In genomic region chr8:122375751-122376364, GRCm38 (mm10) we compare ENCODE assay signal across 9 mouse cellular contexts. TPM values are rescaled to one million over a fixed set of nuclear protein-coding genes. Genes with fewer than 3 reads are reported as not detected.
DNase-seq lines count a peak whose midpoint lies in the region; ATAC-seq and TF ChIP-seq lines count a peak whose summit lies in the region.
"Had no signal": no experiment of that assay in that cellular context is flagged by ENCODE, and none has a peak within 500 bp of the region (broad histone marks: within the 10 kb centered on the region; RNA-seq: fewer than 3 reads in every experiment).

No protein-coding gene starts in this region.

- H3K4me2 ChIP-seq in liver, embryonic 11.5 days, result peak overlapping the region; percentile 82
- H3K4me2 ChIP-seq in stomach, postnatal 0 days (replicated peaks; ENCODE audit: low read depth), result peak overlapping the region; percentile 52

- peak overlapping the region; percentile 85 for H3K4me3 ChIP-seq in gastrocnemius, adult 2 months
- H3K4me3 ChIP-seq in thymus, adult 2 months (ENCODE audit: control insufficient read depth, insufficient read depth, low read length), result peak overlapping the region; percentile 40
- H3K4me3 ChIP-seq in liver, embryonic 11.5 days (ENCODE audit: low read depth, low read length), result peak overlapping the region; percentile 95
- H3K4me3 ChIP-seq in stomach, postnatal 0 days (ENCODE audit: low read depth, low read length), result peak overlapping the region; percentile 79

- peak; percentile 10; the same call in 1 of the 2 replicates for ATAC-seq in liver, embryonic 11.5 days (replicated peaks; ENCODE audit: low FRiP score)
- ATAC-seq in stomach, postnatal 0 days (ENCODE audit: low FRiP score, low TSS enrichment), result 0 out of 2 replicates have a peak, but pooled peaks have one; percentile 1

- H3K36me3 ChIP-seq in thymus, adult 2 months (ENCODE audit: control insufficient read depth, insufficient read depth, low read length), result no peaks in the 10 kb centered on the region; the same call in 1 of the 2 replicates
- H3K36me3 ChIP-seq in liver, embryonic 11.5 days (ENCODE audit: control insufficient read depth, insufficient read depth, low read length), result peaks cover 9% of the 10 kb centered on the region
- H3K36me3 ChIP-seq in stomach, postnatal 0 days (ENCODE audit: control insufficient read depth, insufficient read depth, low read length), result 0 out of 2 replicates have a peak, but pooled peaks cover 3% of the 10 kb centered on the region

- no peaks in the 10 kb centered on the region for H3K9me3 ChIP-seq in liver, embryonic 11.5 days (ENCODE audit: control insufficient read depth, low read length)
- H3K9me3 ChIP-seq in stomach, postnatal 0 days (ENCODE audit: control insufficient read depth, low read length), result no peaks in the 10 kb centered on the region

- peak overlapping the region; percentile 98 for H3K27ac ChIP-seq in gastrocnemius, adult 2 months
- no peak overlapping the region for H3K27ac ChIP-seq in thymus, adult 2 months (ENCODE audit: control insufficient read depth, insufficient read depth, low read length)
- no peak overlapping the region for H3K27ac ChIP-seq in liver, embryonic 11.5 days (ENCODE audit: low read depth, low read length)
- H3K27ac ChIP-seq in stomach, postnatal 0 days (replicated peaks), result 0 out of 2 replicates have a peak overlapping the region, but pooled peaks have one; percentile 40

- intact Hi-C loops in gastrocnemius, adult 2 months (cut with DNase I), result loop anchor here (5.0 kb wide), 1 partner anchor 101 kb away; the partner anchor contains the start of genes Ctu2 and Rnf166

- TF ChIP-seq POLR2A in thymus, adult 2 months (IDR thresholded peaks at IDR 0.05; ENCODE audit: control insufficient read depth, extremely low read depth, insufficient read depth, low read length, poor library complexity), result no peak

- WGBS in thymus, adult 2 months, result 25% methylated on average over 13 of the region's 13 CpGs
- 19% methylated on average over 13 of the region's 13 CpGs for WGBS in liver, embryonic 11.5 days
- 21% methylated on average over 13 of the region's 13 CpGs for WGBS in stomach, postnatal 0 days

- H3K27me3 ChIP-seq in thymus, adult 2 months (ENCODE audit: control insufficient read depth, insufficient read depth, low read length), result no peaks in the 10 kb centered on the region
- no peaks in the 10 kb centered on the region for H3K27me3 ChIP-seq in liver, embryonic 11.5 days (replicated peaks; ENCODE audit: control insufficient read depth, insufficient read depth, low read length)
- no peaks in the 10 kb centered on the region for H3K27me3 ChIP-seq in stomach, postnatal 0 days (ENCODE audit: control insufficient read depth, insufficient read depth, low read length)

- no peak for TF ChIP-seq CTCF in gastrocnemius, adult 2 months (IDR thresholded peaks at IDR 0.05)
- TF ChIP-seq CTCF in thymus, adult 2 months (IDR thresholded peaks at IDR 0.05; ENCODE audit: borderline replicate concordance, control insufficient read depth, extremely low read depth, insufficient read depth, low read length, poor library complexity), result no peak
- no peak for TF ChIP-seq CTCF in stomach, postnatal 0 days (IDR thresholded peaks at IDR 0.05; ENCODE audit: low read depth)

- H3K4me1 ChIP-seq in thymus, adult 2 months (replicated peaks; ENCODE audit: control insufficient read depth, insufficient read depth, low read length), result peaks cover 8% of the 10 kb centered on the region; the same call in 1 of the 2 replicates
- H3K4me1 ChIP-seq in liver, embryonic 11.5 days (replicated peaks; ENCODE audit: control insufficient read depth, insufficient read depth, low read length), result peaks cover 16% of the 10 kb centered on the region
- H3K4me1 ChIP-seq in stomach, postnatal 0 days (replicated peaks; ENCODE audit: control insufficient read depth, insufficient read depth), result no peaks in the 10 kb centered on the region

- DNase-seq in gastrocnemius, adult 2 months, result no peak
- DNase-seq in gastrocnemius, postnatal 4 days (ENCODE audit: low spot score in 2 of 2), result no peak
- DNase-seq in thymus, adult 2 months, result no peak
- DNase-seq in thymus, postnatal 36 days, result no peak
- no peak for DNase-seq in liver, embryonic 11.5 days (ENCODE audit: low spot score)
- no peak for DNase-seq in stomach, postnatal 0 days (ENCODE audit: low spot score)
- DNase-seq in right cerebral cortex, adult 18-20 months, result no peak
- no peak for DNase-seq in kidney, postnatal 10 days

- TF ChIP-seq EP300 in stomach, postnatal 0 days (optimal IDR thresholded peaks at IDR 0.05), result no peak

- peak overlapping the region; percentile 94 for H3K9ac ChIP-seq in liver, embryonic 11.5 days (ENCODE audit: low read depth, low read length)
- peak overlapping the region; percentile 38 for H3K9ac ChIP-seq in stomach, postnatal 0 days (ENCODE audit: low read length)

RNA-seq across cellular contexts. Expression of gene Zc3h18, which starts 0.6 kb away (rescaled TPM):
- total RNA-seq in gastrocnemius, adult 2 months (2021), result 10 to 100 TPM; 26.7 to 26.8 TPM
- total RNA-seq in gastrocnemius, postnatal 4 days (2021), result 10 to 100 TPM; 37.2 to 42.8 TPM
- polyA plus RNA-seq in thymus, adult 2 months (2012; rRNA removed), result 66.3 and 69.8 TPM in 2 replicates
- 41.3 and 44.2 TPM in 2 replicates for polyA plus RNA-seq in liver, embryonic 11.5 days (2014; fragmentation: Nextera tagmentation; extraction: Ambion mirVana)
- polyA plus RNA-seq in stomach, postnatal 0 days (2015; fragmentation: Nextera tagmentation; extraction: Ambion mirVana), result 19.4 and 19.8 TPM in 2 replicates

RNA-seq across cellular contexts. Expression of gene Trhr2, which starts 15.3 kb away (rescaled TPM):
- not detected for total RNA-seq in gastrocnemius, adult 2 months (2021)
- total RNA-seq in gastrocnemius, postnatal 4 days (2021), result not detected
- polyA plus RNA-seq in thymus, adult 2 months (2012; rRNA removed), result 0.35 and 0.51 TPM in 2 replicates
- polyA plus RNA-seq in liver, embryonic 11.5 days (2014; fragmentation: Nextera tagmentation; extraction: Ambion mirVana), result not detected in 2 replicates
- not detected in 2 replicates for polyA plus RNA-seq in stomach, postnatal 0 days (2015; fragmentation: Nextera tagmentation; extraction: Ambion mirVana)
- total RNA-seq: neutrophil, adult 5-6 weeks had no signal

RNA-seq across cellular contexts. Expression of gene Il17c, which starts 46.0 kb away (rescaled TPM):
- not detected for total RNA-seq in gastrocnemius, adult 2 months (2021)
- total RNA-seq in gastrocnemius, postnatal 4 days (2021), result not detected
- 0.47 and 1.4 TPM in 2 replicates for polyA plus RNA-seq in thymus, adult 2 months (2012; rRNA removed)
- not detected in 2 replicates for polyA plus RNA-seq in liver, embryonic 11.5 days (2014; fragmentation: Nextera tagmentation; extraction: Ambion mirVana)
- 0.15 and 0.32 TPM in 2 replicates for polyA plus RNA-seq in stomach, postnatal 0 days (2015; fragmentation: Nextera tagmentation; extraction: Ambion mirVana)
- total RNA-seq: neutrophil, adult 5-6 weeks had no signal

RNA-seq across cellular contexts. Expression of gene Cyba, which starts 56.9 kb away (rescaled TPM):
- total RNA-seq in gastrocnemius, adult 2 months (2021), result 1 to 10 TPM; 6.7 to 7.7 TPM
- total RNA-seq in gastrocnemius, postnatal 4 days (2021), result 10 to 100 TPM; 51.7 to 64.2 TPM
- polyA plus RNA-seq in thymus, adult 2 months (2012; rRNA removed), result 671 and 705 TPM in 2 replicates
- polyA plus RNA-seq in liver, embryonic 11.5 days (2014; fragmentation: Nextera tagmentation; extraction: Ambion mirVana), result 201 and 215 TPM in 2 replicates
- polyA plus RNA-seq in stomach, postnatal 0 days (2015; fragmentation: Nextera tagmentation; extraction: Ambion mirVana), result 250 and 267 TPM in 2 replicates

Comparison
In these comparisons a context has a peak if more than half of its experiments do, and no peak if none do; other contexts are left out.
1. H3K27ac ChIP-seq: peak in gastrocnemius, adult 2 months (single experiment) and stomach, postnatal 0 days (single experiment); none in thymus, adult 2 months (single experiment) and liver, embryonic 11.5 days (single experiment).
2. H3K4me3 ChIP-seq: peak in every context shown above with its lines; median percentile 95 in liver, embryonic 11.5 days; 85 in gastrocnemius, adult 2 months; 79 in stomach, postnatal 0 days; 40 in thymus, adult 2 months.